Mouse (Mus musculus): Measurements from ENCODE around the gene Cacybp.
A peak's percentile ranks its signal among the peaks of the same experiment; 100 is the strongest.

Cacybp gene

GRCm38 (mm10) chr1:160212703-160213669 is at the start of gene Cacybp:
TSS of gene Cacybp (minus strand) at chr1:160212875.
- DNase-seq: peak; percentile 99 to 100

DNA sequence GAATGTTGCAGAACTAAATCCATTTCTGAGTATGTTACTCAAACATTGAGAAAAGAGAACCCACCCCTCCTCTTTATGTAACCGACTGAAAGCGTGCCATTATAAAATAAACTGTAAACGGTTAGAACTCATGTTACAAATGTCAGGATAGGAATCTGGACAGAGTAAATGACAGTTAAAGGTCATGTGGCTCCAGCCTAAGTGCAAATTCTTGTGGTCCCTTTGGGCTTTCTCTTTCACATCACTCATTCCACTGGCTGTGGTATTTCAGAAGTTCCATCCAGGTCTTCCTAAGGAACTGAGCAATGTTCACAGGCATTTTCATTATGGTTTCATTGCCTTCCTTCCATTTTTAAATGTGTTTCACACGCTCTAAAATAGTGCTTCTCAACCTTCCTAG is 49.7 kb upstream of the Cacybp start:
- DNase-seq: no peak

GRCm38 (mm10) chr1:160261849-160262248 is 49.2 kb upstream of the Cacybp start:
- DNase-seq: no peak

- no peak for DNase-seq
These were observed 47.9 kb upstream of the Cacybp start for GRCm38 (mm10) chr1:160260605-160261004.

DNA sequence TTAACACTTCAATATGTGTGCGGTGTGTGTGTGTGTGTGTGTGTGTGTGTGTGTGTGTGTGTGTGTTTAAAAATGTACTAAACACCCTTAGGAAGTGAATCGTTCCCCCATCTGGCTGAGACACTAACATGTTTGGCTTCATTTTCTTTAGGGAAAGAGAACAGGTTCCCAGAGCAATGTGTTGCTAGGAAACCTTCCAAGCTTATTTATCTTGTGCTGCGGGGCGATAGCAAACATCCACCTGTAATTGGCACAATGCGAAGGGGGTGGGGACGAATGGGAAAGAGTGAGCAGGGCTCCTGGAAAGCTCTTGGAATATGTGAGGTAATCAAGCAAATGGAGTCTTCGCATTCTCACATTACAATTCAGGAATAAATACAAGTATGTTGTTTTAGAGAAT is 47.2 kb upstream of the Cacybp start:
- peak; percentile 27 to 28 for DNase-seq

DNA sequence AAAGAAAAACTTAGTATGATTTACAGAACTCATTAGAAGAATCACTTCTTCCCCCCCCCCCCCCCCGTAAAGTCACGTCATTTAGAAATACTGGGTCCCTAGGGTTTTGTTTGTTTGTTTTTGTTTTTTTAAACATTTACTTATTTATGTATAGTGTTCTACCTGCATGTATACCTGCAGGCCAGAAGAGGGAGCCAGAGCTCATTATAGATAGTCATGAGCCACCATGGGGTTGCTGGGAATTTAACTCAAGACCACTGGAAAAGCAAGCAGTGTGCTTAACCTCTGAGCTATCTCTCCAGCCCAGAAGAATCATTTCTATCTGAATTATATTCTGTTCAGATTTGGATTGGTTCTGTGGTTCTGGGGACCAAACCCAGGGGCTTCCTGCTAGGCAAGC is 40.4 kb upstream of the Cacybp start:
- no peak for DNase-seq

DNA sequence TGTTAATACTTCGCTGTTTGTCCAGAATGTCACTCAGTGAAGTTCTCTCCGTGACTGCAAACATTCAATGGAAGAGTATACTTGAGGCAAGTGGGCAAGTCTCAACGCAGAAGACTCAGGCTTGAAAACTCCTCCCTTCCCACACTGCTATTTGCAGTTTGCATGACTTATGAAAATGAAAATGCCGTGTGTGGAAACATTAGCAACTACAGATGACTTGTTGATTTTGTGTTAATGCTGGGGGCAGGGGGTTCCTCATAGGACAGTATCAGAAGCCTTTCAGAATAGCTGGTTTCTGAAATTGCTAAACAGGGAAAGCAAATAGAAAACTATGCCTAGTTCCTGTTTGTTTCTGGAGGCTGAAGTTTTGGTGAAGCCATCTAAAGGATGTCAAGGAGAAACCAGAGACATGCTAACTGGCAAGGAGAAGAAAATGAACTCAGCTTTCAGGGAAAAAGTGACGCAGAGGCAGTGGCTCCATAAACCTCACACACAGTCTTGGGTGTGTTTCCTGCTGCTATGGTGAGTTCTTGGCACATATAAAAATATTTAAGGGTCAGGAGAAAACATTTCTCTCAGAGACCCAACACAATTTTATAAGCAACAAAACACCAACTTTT is 38.8 kb upstream of the Cacybp start:
- DNase-seq: no peak

GRCm38 (mm10) chr1:160250782-160251181 is 38.1 kb upstream of the Cacybp start:
- no peak for DNase-seq

- no peak for DNase-seq
These were observed 37.1 kb upstream of the Cacybp start for GRCm38 (mm10) chr1:160249786-160250185.

GRCm38 (mm10) chr1:160247473-160247872 is 34.8 kb upstream of the Cacybp start:
- no peak for DNase-seq

- DNase-seq: no peak
These were observed 34.2 kb upstream of the Cacybp start for GRCm38 (mm10) chr1:160246844-160247243.

GRCm38 (mm10) chr1:160245954-160246353 is 33.3 kb upstream of the Cacybp start:
- no peak for DNase-seq

DNA sequence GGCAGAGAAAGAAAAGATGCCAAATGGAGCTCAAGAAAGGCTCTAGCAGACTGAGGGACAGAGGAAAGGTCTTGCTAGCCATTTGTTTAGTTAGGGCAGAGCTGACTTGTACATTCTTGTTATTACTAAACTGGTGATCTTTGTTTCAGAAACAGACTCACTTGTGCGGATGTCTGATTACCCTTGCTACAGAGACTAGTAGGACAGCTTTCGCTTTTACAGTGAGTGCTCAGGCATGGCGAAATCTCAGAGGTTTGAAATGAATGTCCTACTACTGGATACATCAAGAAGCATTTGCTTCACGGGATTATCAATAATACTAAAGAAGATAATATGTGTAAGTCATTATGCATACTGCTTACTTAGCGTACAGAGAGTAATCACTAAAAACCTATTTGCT is 32.0 kb upstream of the Cacybp start:
- no peak for DNase-seq

DNA sequence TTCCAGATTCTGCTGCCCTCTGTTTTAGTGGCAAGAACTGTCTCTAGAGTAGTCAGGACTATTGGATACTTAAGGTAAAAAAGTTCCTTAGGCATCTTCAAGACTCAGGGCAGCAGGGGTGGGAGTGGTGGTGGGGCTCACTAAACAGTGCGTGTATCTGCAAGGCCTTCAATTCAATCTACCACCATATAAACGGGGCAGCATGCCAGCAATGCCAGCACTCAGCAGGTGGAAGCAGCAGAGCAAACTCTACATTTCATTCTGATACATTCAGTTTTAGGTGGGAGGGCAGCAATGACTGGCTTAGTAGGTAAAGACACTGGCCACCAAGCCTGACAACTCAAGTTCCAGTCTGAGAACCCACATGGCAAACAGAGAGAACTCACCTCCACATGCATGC is 27.4 kb upstream of the Cacybp start:
- DNase-seq: no peak

DNA sequence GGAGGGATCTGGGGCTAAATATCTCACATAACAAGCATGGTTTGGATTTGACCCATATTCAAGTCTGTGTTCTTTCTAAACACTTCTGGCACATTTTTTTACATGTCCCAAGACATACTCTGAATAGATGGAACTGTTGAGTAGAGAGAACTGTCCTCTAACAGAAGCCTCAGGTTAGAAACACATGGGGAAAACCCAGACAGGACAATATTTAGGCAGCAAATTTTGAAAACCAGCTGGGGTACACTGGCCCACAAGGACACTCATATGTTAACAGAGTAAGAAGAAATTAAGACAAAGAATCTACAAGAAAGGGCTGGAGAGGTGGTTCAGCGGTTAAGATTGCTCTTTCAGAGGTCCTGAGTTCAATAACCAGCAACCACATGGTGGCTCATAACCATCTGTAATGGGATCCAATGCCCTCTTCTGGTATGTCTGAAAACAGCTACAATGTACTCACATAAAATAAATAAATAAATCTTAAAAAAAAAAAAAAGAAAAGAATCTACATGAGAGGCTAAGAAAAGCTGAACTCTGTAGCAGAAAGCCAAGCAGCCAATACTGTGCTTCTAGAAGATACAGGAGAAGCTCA is 26.3 kb upstream of the Cacybp start:
- no peak for DNase-seq

DNA sequence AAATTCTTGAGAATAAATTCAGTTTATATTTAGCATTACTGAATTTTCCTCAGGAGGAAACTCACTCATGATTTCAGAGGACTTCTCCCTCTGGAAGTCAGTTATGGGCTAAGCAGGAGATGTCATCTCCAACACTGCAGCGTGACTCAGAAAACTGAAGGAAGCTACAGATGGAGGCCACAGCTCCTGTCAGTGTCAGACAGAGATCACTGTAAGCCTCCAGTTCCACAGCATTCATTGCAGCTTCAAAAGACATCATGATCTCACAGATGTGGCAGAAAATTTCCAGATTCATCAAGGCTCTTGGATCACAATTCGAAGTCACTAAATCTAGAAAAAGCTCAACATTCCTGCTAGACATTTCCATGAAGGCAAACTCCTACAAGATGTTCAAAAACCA is 25.3 kb upstream of the Cacybp start:
- DNase-seq: no peak

GRCm38 (mm10) chr1:160233921-160234320 is 21.2 kb upstream of the Cacybp start:
- DNase-seq: no peak

DNA sequence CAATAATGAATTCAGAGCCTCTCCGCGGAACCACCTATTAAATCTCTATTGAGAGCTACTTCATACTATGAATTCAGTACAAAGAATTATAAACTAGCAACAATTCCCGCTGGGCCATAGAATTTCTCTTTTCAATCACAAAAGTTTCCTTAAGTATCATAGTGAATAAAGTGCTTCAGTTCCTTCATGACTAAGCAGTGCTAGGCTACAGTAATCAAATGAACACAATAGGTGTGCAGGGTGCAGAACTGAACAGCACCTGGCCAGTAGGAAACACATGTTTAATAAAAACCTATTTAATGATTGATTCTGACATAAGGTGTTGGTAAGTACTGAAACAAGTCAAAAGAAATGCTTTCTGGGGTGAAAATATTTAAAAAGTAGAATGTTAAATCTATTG is 19.4 kb upstream of the Cacybp start:
- no peak for DNase-seq

GRCm38 (mm10) chr1:160231013-160231412 is 18.3 kb upstream of the Cacybp start:
- peak; percentile 47 to 48 for DNase-seq

- DNase-seq: peak in 1 of 2 experiments; percentile 20
These were observed 15.2 kb upstream of the Cacybp start for GRCm38 (mm10) chr1:160227850-160228249.

GRCm38 (mm10) chr1:160227196-160227595 is 14.5 kb upstream of the Cacybp start:
- no peak for DNase-seq

GRCm38 (mm10) chr1:160224093-160224492 is 11.4 kb upstream of the Cacybp start:
- DNase-seq: no peak

- no peak for DNase-seq
These were observed 5.2 kb upstream of the Cacybp start for GRCm38 (mm10) chr1:160217898-160218297.

DNA sequence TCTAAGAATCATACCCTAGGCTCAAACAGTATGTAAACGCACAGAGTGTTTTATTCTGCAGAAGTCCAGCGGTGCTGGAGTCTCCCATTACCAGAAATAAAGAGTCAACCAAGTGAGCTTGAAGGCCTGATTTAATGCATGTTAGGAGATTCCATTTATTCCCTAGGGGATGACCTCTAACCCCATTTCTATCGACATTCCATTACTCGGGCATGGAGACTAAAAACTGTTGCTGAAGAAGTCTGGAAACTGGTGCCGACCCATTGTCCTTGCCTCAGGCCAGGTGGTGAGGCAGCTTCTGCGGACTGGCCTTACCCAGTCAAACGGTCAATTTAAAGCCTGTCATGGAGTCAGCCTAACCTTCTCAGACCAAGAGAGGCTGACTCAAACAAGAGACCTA is 1.5 kb upstream of the Cacybp start:
- DNase-seq: no peak

All from kidney, postnatal 36 days (tissue).